Mouse (Mus musculus) small intestine, adult 10 weeks (tissue): Measurements from ENCODE around the gene Tmem150c. TPM values are rescaled to one million over a fixed set of nuclear protein-coding genes. Genes with fewer than 3 reads are reported as not detected.

ENCODE experiments used
- polyA plus RNA-seq: library from polyadenylated mRNA; stranded (reverse); fragments of 350-450 nt; fragmentation: Illumina TruSeq; extraction: RNeasy Lipid Tissue Mini Kit (QIAGEN cat#74804); gene quantifications from one replicate; pipeline ENCODE4 v1.2.3, GENCODE M21; 2014; ENCODE audit warnings: low replicate concordance

The Tmem150c gene
- polyA plus RNA-seq, result 0.30 TPM

GRCm38 (mm10) chr5:100159638-100159973 lies at the start of gene Tmem150c:
Gene Tmem150c, minus strand, starts transcription at chr5:100159808.

GRCm38 (mm10) chr5:100039602-100040142 lies 119.9 kb downstream of the Tmem150c start, which contains the start of the genes Hnrnpdl and Enoph1:
Gene Hnrnpdl, minus strand, starts transcription at chr5:100039664.
Gene Enoph1, plus strand, starts transcription at chr5:100039985.

Other genes with a start within 250 kb of the Tmem150c start
- 485 TPM for gene Hnrnpd, start 180.9 kb downstream of the Tmem150c start, polyA plus RNA-seq
- gene 4930524J08Rik, start 180.7 kb downstream of the Tmem150c start, polyA plus RNA-seq, result not detected
- gene Hnrnpdl, start 120.1 kb downstream of the Tmem150c start, polyA plus RNA-seq, result 400 TPM
- 20.1 TPM for gene Enoph1, start 119.8 kb downstream of the Tmem150c start, polyA plus RNA-seq